Mouse (Mus musculus) granulocyte monocyte progenitor cell, adult 5-6 weeks (primary cell): Measurements from ENCODE around the gene Gm9844. TPM values are rescaled to one million over a fixed set of nuclear protein-coding genes. Genes with fewer than 3 reads are reported as not detected.
A peak's percentile ranks its signal among the peaks of the same experiment; 100 is the strongest.
"Not testable (repeated sequence)": the region's sequence is repeated elsewhere in the genome, so short reads cannot be mapped to it uniquely, and the experiment has no call there.

Source experiments
- ATAC-seq: replicated peaks from 2 replicates; pipeline ENCODE4 v1.8.0; 2016; ENCODE audit warnings: mild to moderate bottlenecking, moderate TSS enrichment, inconsistent platforms; ENCODE audit not compliant: poor library complexity, severe bottlenecking
- total RNA-seq, 2 experiments: library from RNA; stranded (forward) in 1 of 2; stranded (reverse) in 1 of 2; fragments of 200-712, 200-1000 nt in 1 of 2; fragments of >200 nt in 1 of 2; fragmentation: Nextera tagmentation in 1 of 2; gene quantifications; 2 replicates each; pipeline ENCODE4 v1.2.3; 2014 to 2017

Gene Gm9844
- total RNA-seq (2014; fragmentation: Nextera tagmentation) (3.2 and 7.1 TPM in 2 replicates), total RNA-seq (2017) (3.6 and 12.8 TPM in 2 replicates)

DNA sequence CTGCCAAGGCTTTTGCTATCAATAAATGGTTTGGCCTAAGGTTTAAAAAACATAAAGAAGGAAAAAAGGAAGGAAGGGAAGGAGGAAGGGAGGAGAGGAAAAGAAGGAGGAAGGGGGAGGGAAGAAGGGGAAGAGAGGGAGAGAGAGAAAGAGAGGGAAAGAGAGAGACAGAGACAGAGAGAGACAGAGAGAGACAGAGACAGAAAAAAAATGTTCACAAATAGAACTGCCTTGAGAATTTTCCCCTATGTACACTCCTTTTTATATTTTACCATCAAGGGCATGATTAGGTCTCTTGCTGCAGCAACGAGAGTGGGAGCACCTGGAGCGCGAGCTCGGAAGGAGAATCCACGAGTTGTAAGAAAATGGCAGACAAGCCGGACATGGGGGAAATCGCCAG lies at the start of gene Gm9844:
Gene Gm9844 (plus strand): TSS at position 301 of the 400 bp plus-strand sequence.
- no peak for ATAC-seq

DNA sequence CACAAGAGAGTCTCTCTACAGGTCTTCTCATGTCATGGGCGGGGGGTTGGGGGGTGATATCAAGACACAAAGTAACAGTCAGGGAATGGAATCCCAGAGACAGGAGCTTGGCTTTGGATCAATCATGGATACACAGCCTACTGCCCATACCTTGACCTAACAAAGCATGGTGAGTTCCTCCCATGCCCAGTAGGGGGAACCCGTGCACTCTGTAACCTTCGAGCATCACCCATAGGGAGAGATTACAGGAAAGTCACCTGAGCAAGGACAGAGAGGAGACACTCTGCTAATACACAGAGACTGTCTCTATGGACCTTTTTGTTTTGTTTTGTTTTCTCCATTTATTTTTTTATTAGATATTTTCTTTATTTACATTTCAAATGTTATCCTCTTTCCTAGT lies 44.5 kb upstream of the Gm9844 start:
- ATAC-seq = peak; percentile 95

DNA sequence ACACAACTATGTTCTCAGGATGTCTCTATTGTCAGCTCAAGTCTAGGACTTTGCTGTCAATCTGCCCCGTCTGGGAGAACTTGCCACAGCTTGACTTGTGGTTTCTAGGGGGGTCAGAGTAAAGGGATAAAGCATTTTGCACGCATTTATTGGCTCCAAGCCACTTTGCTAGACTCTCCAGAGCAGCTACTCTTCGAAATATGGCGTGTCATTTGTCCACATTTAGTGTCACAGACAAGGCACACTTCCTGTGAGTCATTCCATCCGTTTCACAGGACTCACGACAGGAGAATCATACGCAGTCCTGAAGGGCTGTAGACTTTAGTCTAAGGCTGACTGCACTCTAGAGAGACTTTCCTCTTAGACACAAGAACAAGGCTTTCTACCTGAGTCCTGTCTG lies 37.6 kb upstream of the Gm9844 start:
- peak; percentile 59 for ATAC-seq

GRCm38 (mm10) chr7:24827181-24827580 lies 34.8 kb upstream of the Gm9844 start:
- no peak for ATAC-seq

GRCm38 (mm10) chr7:24838732-24839409 lies 23.1 kb upstream of the Gm9844 start:
- ATAC-seq = peak; percentile 95

DNA sequence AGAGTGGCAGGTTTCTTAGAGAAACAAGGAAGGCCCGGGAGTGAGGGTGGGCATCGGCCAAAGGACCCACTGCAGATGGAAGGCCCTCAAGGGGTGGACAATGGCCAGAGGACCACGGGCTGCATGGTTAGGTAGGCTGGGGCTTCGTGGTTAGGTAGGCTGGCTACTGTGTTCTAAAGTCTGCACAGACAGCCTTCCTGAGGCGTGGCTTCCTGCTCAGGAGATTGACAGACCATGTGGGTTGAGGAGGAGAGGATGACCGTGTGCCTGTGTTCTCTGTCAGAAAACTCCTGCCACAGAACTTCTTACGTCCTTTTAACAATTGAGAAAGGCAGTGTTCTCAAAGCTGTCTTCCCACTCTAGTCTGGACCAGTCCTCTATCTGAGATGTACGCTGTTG lies 22.6 kb upstream of the Gm9844 start:
- ATAC-seq = peak; percentile 42

DNA sequence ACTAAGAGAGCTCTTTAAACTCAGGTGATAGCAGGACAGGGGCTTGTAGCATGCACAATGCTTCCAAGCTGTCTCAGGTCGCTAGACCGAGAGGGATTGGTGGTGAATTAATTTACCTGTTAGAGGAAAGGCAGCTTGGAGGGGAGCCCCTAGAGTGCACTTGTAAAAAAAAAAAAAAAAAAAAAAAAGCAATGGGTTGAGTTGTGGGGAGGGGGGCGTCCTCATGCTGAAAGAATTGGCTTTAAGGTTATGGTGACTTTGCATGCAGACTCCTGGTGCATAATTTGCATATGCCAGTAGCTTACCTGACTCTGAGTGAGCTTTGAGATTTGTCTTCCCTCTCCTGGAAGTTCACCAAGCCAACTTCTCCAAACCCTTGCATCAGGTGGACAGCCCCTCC lies 21.7 kb upstream of the Gm9844 start:
- no peak for ATAC-seq

GRCm38 (mm10) chr7:24841009-24841408 lies 21.0 kb upstream of the Gm9844 start:
- ATAC-seq = no peak

DNA sequence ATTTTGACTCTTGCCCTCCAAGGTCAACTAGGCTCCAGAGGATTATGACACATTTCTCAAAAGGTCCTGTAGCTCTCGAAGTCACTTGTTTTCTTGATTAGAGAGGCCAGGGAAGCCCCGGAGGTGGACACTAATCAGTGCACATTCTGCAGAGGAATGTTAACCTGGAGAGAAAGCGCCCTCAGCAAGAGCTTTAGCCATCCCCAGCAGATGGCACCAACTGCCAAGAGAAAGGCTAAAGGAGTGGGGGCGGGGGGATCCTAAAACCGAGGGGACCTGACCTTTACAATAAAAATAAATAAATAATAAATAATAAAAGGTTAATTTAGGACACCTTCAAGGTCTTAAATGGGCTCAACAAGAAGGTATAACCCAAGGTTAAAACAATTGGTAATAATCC lies 17.9 kb upstream of the Gm9844 start:
- ATAC-seq = no peak

GRCm38 (mm10) chr7:24845181-24845580 lies 16.8 kb upstream of the Gm9844 start:
- no peak for ATAC-seq

- peak; percentile 99 for ATAC-seq
These were observed 16.3 kb upstream of the Gm9844 start for GRCm38 (mm10) chr7:24845713-24846112.

DNA sequence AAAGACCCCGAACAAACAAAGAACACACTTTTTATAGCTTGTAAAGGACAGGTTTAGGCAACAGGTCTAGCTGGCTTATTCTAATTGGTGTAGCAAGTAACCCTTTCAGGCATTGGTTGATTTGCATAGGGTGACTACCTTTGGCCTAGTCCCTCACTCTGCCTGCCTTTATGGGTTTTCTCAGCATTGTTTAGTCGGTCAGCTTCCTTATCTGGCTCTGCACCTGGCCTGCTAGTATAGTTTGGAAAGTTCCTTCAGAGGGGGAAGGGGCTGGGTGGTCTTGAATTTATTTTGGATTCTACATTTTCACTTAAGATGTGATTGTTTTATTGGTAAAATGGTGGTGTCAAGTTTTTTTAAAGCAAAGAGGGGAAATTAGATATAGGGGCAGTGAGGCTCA lies 15.4 kb upstream of the Gm9844 start:
- not testable (repeated sequence) for ATAC-seq

DNA sequence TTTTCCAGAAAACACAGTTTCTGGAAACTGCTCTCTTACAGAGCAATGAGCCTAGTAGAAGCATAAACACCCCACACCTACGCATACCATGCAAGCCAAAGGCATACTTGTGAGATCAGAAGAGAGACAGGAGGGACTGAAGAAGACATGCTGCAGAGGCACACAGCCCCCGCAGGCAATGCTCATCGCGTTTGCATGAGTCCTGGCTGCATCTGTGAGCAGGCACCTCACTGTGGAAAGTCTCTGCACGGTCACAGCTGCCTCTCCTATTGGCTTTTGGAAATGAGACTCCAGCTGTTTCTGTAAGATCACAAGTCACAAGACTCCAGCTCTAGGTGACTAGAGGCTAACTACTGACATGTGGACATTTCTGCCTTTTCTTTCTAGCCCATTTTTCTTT lies 11.9 kb upstream of the Gm9844 start:
- no peak for ATAC-seq

DNA sequence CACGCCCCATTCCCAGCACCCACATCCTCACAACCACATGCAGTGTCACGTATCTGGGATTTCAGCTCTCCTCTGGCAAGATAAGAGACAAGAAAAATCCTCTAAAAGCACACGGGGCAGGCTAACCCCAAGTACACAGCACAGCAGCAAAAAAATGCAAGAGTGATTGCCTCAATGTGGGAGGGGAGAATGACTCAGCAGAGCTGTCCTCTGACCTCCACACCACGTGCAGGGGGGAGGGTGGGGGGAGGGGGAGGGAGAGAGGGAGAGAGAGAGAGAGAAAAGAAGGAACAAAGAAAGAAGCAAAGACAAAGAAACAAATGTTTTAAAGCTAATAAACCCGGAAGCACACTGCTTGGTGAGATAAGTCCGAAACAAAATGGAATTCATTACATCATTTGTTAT lies 11.1 kb upstream of the Gm9844 start:
- ATAC-seq = peak; percentile 75

- no peak for ATAC-seq
These were observed 10.3 kb upstream of the Gm9844 start for GRCm38 (mm10) chr7:24851596-24852325.

DNA sequence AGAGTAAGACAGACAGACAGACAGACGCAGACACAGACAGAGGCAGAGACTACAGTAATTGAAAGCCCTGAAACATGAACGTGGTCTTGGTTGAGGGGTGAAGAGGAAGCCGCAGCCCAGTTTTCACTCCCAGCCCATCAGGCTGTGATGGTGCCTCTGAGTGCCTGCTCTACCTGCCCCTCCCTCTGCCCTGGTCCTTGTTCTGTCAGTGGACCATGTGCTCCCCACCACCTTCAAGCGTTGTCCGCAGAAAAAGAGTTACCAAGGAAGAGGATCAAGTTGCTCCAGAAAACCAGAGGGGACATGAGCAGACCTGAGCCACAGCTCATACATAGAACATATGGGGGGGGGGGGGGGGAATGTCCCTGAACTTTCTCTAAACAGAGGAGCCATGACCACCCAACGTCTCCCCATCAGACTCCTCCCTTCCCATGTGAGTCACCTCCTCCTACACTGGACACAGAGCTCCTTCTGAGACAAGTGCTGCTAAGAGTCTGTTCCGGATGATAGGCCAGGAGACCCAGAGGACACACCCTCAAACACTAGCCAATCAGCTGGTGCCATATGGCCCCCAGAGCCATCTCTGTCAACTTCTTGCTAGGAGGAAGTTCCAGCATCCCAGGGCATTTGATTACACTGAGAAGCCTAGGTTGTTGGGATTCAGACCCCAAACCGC lies 9.3 kb upstream of the Gm9844 start:
- peak; percentile 81 for ATAC-seq

DNA sequence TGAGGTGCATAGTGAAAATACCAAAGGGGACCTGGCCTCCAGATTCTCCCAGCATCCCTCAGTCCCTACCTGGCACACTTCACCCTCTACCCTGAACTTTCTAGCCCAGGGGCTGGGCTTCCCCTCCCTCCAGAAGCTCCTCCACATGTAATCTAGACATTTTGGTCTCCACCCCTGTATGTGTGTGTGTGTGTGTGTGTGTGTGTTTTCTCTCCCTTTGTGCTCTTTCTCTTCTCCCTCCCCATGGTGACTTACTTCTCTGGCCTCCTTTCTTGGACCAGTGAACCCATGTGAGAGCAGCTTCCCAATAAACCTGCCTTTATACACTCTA lies 8.8 kb upstream of the Gm9844 start:
- no peak for ATAC-seq

- ATAC-seq = 0 out of 2 replicates have a peak, but pooled peaks have one; percentile 13
These were observed 8.3 kb upstream of the Gm9844 start for GRCm38 (mm10) chr7:24853695-24854094.

GRCm38 (mm10) chr7:24856460-24857120 lies 5.4 kb upstream of the Gm9844 start:
- ATAC-seq = peak; percentile 64

- no peak for ATAC-seq
These were observed 2.8 kb upstream of the Gm9844 start for GRCm38 (mm10) chr7:24859234-24859633.

- peak; percentile 14; the same call in 1 of the 2 replicates for ATAC-seq
These were observed 840 bp downstream of the Gm9844 start for GRCm38 (mm10) chr7:24862853-24863252.
